Mouse (Mus musculus): ENCODE data around the gene Tmem132d.

GRCm38 (mm10) chr5:127807419-127807818, 625.5 kb downstream of the Tmem132d start:
- TF ChIP-seq GATA1 (IDR thresholded peaks at IDR 0.05; ENCODE audit: borderline replicate concordance, low read length): no peak
- TF ChIP-seq FLI1 (IDR thresholded peaks at IDR 0.05; ENCODE audit: low read length): no peak

Measured in megakaryocyte, embryonic 14.5 days (primary cell).